Mouse (Mus musculus) cerebellum, adult 2 months (tissue): ENCODE results near the gene Lzic.
A peak's percentile ranks its signal among the peaks of the same experiment; 100 is the strongest.

ENCODE experiments used
- CTCF ChIP-seq: fragments of 200-500 bp; IDR thresholded peaks from 2 replicates; pipeline ENCODE4 v1.5.1; 2011; ENCODE audit warnings: low read depth, mild to moderate bottlenecking, control low read depth, low read length, moderate library complexity, borderline replicate concordance; ENCODE audit not compliant: insufficient read depth
- POLR2A ChIP-seq: fragments of 200-500 bp; IDR thresholded peaks from 2 replicates; pipeline ENCODE4 v1.6.1; 2011; ENCODE audit warnings: low read length, control low read depth, borderline replicate concordance; ENCODE audit not compliant: insufficient read depth

- TF ChIP-seq POLR2A (no peak), CTCF (peak; percentile 96)
These were observed 58.0 kb downstream of the Lzic start for GRCm38 (mm10) chr4:149542927-149543553.
